Mouse (Mus musculus): ENCODE measurements at regions not wholly inside any gene's neighbourhood (a gene's known extent, or its start where the extent isn't known, plus 50 kb on each side); places are given as distances from the start of the nearest gene placed in this dataset.

GRCm38 (mm10) chr17:84000115-84000514 is 152.4 kb upstream of the Haao start:
- ATAC-seq (replicated peaks; ENCODE audit: insufficient number of reproducible peaks, low FRiP score, low TSS enrichment, low read depth) = no peak
- WGBS = 59% methylated on average over 6 of the region's 6 CpGs

GRCm38 (mm10) chr17:83998972-83999545 is 151.3 kb upstream of the Haao start:
- Histone ChIP-seq H3K4me3 (ENCODE audit: low read depth, low read length) (no peak overlapping the region), H3K27ac (replicated peaks; ENCODE audit: low read depth, low read length) (no peak overlapping the region), H3K9me3 (replicated peaks; ENCODE audit: control insufficient read depth, low read length) (no peaks in the 10 kb centered on the region), H3K27me3 (ENCODE audit: control insufficient read depth, insufficient read depth, low read length) (no peaks in the 10 kb centered on the region), H3K4me2 (ENCODE audit: low read depth, low read length) (no peak overlapping the region), H3K9ac (replicated peaks; ENCODE audit: low read length) (no peak overlapping the region), H3K36me3 (replicated peaks; ENCODE audit: control insufficient read depth, insufficient read depth, low read depth, low read length) (no peaks in the 10 kb centered on the region), H3K4me1 (ENCODE audit: control insufficient read depth, insufficient read depth, low read length) (peaks cover 4% of the 10 kb centered on the region; the same call in 1 of the 2 replicates)
- ATAC-seq (replicated peaks; ENCODE audit: insufficient number of reproducible peaks, low FRiP score, low TSS enrichment, low read depth) (no peak), DNase-seq (ENCODE audit: low spot score) (no peak)
- WGBS = 74% methylated on average over 10 of the region's 10 CpGs

More at GRCm38 (mm10) chr17:84000115-84000514, 152.4 kb upstream of the Haao start:
- H3K4me3 ChIP-seq (ENCODE audit: low read depth, low read length) = no peak overlapping the region
- H3K4me2 ChIP-seq (ENCODE audit: low read depth, low read length) = no peak overlapping the region
- H3K9ac ChIP-seq (replicated peaks; ENCODE audit: low read length) = no peak overlapping the region
- H3K27ac ChIP-seq (replicated peaks; ENCODE audit: low read depth, low read length) = no peak overlapping the region
- H3K4me1 ChIP-seq (ENCODE audit: control insufficient read depth, insufficient read depth, low read length) = peaks cover 7% of the 10 kb centered on the region
- H3K9me3 ChIP-seq (replicated peaks; ENCODE audit: control insufficient read depth, low read length) = no peaks in the 10 kb centered on the region
- no peaks in the 10 kb centered on the region for H3K27me3 ChIP-seq (ENCODE audit: control insufficient read depth, insufficient read depth, low read length)
- H3K36me3 ChIP-seq (replicated peaks; ENCODE audit: control insufficient read depth, insufficient read depth, low read depth, low read length) = no peaks in the 10 kb centered on the region
- DNase-seq (ENCODE audit: low spot score) = no peak

GRCm38 (mm10) chr17:83998341-83998740 is 150.6 kb upstream of the Haao start:
- Histone ChIP-seq H3K9ac (replicated peaks; ENCODE audit: low read length) (no peak overlapping the region), H3K27me3 (ENCODE audit: control insufficient read depth, insufficient read depth, low read length) (no peaks in the 10 kb centered on the region), H3K27ac (replicated peaks; ENCODE audit: low read depth, low read length) (no peak overlapping the region), H3K4me1 (ENCODE audit: control insufficient read depth, insufficient read depth, low read length) (no peaks in the 10 kb centered on the region), H3K9me3 (replicated peaks; ENCODE audit: control insufficient read depth, low read length) (no peaks in the 10 kb centered on the region), H3K36me3 (replicated peaks; ENCODE audit: control insufficient read depth, insufficient read depth, low read depth, low read length) (no peaks in the 10 kb centered on the region), H3K4me3 (ENCODE audit: low read depth, low read length) (no peak overlapping the region), H3K4me2 (ENCODE audit: low read depth, low read length) (no peak overlapping the region)
- 95% methylated on average over 7 of the region's 7 CpGs for WGBS
- ATAC-seq (replicated peaks; ENCODE audit: insufficient number of reproducible peaks, low FRiP score, low TSS enrichment, low read depth) (no peak), DNase-seq (ENCODE audit: low spot score) (no peak)

- Histone ChIP-seq H3K36me3 (replicated peaks; ENCODE audit: control insufficient read depth, insufficient read depth, low read depth, low read length) (no peaks in the 10 kb centered on the region), H3K27ac (replicated peaks; ENCODE audit: low read depth, low read length) (no peak overlapping the region), H3K4me3 (ENCODE audit: low read depth, low read length) (no peak overlapping the region), H3K27me3 (ENCODE audit: control insufficient read depth, insufficient read depth, low read length) (no peaks in the 10 kb centered on the region), H3K9me3 (replicated peaks; ENCODE audit: control insufficient read depth, low read length) (no peaks in the 10 kb centered on the region), H3K4me2 (ENCODE audit: low read depth, low read length) (no peak overlapping the region), H3K9ac (replicated peaks; ENCODE audit: low read length) (no peak overlapping the region), H3K4me1 (ENCODE audit: control insufficient read depth, insufficient read depth, low read length) (no peaks in the 10 kb centered on the region)
- 92% methylated on average over 11 of the region's 11 CpGs for WGBS
- DNase-seq (ENCODE audit: low spot score) = no peak
- no peak for ATAC-seq (replicated peaks; ENCODE audit: insufficient number of reproducible peaks, low FRiP score, low TSS enrichment, low read depth)
Measured at GRCm38 (mm10) chr17:83997778-83998177, 150.0 kb upstream of the Haao start.

DNA sequence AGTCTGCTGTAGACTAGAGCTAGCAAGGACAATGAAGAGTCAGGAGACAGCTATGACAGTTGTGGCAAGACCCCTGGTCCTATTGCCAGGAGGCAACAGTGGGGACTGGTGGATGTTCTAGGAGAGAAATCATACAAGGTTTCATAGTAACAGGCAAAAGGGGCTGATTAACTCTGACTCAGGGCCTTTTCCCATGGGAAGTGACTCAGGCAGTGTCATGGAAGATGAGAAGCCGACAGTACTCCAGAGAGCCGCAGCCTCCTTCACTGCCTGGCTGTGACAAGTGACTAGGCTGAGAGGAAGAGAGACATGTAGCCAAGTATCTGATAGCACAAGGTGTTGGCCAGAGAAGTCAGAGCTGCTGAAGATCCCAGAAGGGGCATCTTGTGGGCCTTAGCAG is 145.3 kb upstream of the Haao start:
- Histone ChIP-seq H3K4me2 (ENCODE audit: low read depth, low read length) (no peak overlapping the region), H3K27me3 (ENCODE audit: control insufficient read depth, insufficient read depth, low read length) (no peaks in the 10 kb centered on the region), H3K9ac (replicated peaks; ENCODE audit: low read length) (no peak overlapping the region), H3K9me3 (replicated peaks; ENCODE audit: control insufficient read depth, low read length) (no peaks in the 10 kb centered on the region), H3K4me1 (ENCODE audit: control insufficient read depth, insufficient read depth, low read length) (no peaks in the 10 kb centered on the region; the same call in 1 of the 2 replicates), H3K4me3 (ENCODE audit: low read depth, low read length) (no peak overlapping the region), H3K36me3 (replicated peaks; ENCODE audit: control insufficient read depth, insufficient read depth, low read depth, low read length) (no peaks in the 10 kb centered on the region), H3K27ac (replicated peaks; ENCODE audit: low read depth, low read length) (no peak overlapping the region)
- DNase-seq (ENCODE audit: low spot score) = no peak
- WGBS = 68% methylated on average over 2 of the region's 2 CpGs
- ATAC-seq (replicated peaks; ENCODE audit: insufficient number of reproducible peaks, low FRiP score, low TSS enrichment, low read depth) = no peak

DNA sequence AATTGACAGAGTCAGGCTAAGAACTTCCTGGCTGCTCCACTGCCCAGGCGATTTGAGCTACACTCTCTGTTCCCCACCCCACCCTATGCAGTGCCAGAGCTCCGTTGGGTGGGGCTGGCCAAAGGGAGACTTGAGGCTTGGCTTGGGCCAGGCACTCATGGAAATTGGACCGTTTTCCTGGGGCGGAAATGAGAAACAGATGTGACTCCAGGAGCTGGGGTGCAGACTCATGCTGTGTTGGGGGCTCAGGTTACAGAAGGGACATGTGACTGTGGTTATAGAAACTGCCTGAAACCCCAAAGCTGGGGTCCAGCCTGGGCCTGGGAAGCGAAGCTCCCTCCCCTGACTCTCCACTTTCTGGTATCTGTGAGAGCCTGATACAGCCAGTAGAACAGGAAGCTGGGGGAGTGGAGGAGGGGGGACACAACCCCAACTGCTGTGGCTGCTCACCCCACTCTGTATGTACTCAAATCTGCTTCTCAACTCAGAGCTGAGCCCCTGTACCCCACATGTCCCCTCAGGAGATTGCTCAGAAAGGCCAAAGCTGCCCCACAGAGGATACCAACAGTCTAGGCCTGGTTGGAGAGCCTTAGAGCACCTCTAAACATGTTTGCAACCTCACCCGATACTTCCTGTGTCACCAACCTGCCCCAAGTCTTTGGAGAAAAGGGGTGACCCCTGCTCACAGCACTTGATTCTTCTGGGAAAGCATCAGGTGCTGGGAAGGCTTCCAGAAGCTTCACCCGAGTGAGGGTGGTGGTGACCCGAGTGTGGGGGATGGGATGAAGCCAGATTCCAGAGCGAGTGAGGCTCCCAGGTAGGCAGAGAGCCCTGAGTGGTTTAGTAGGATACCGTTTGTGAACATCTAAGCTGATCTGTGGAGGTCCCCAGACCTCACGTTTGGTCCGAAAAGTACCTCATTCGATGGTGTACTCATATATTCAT is 142.9 kb upstream of the Haao start:
- H3K4me3 ChIP-seq (ENCODE audit: low read depth, low read length) = no peak overlapping the region
- peak overlapping the region; percentile 89 for H3K27ac ChIP-seq (replicated peaks; ENCODE audit: low read depth, low read length)
- no peaks in the 10 kb centered on the region for H3K36me3 ChIP-seq (replicated peaks; ENCODE audit: control insufficient read depth, insufficient read depth, low read depth, low read length)
- H3K27me3 ChIP-seq (ENCODE audit: control insufficient read depth, insufficient read depth, low read length) = no peaks in the 10 kb centered on the region
- H3K4me1 ChIP-seq (ENCODE audit: control insufficient read depth, insufficient read depth, low read length) = no peaks in the 10 kb centered on the region; the same call in none of the 2 replicates
- no peak overlapping the region for H3K4me2 ChIP-seq (ENCODE audit: low read depth, low read length)
- no peaks in the 10 kb centered on the region for H3K9me3 ChIP-seq (replicated peaks; ENCODE audit: control insufficient read depth, low read length)
- DNase-seq (ENCODE audit: low spot score) (peak; percentile 97), ATAC-seq (replicated peaks; ENCODE audit: insufficient number of reproducible peaks, low FRiP score, low TSS enrichment, low read depth) (peak; percentile 92)
- no peak overlapping the region for H3K9ac ChIP-seq (replicated peaks; ENCODE audit: low read length)
- WGBS = 45% methylated on average over 13 of the region's 13 CpGs

DNA sequence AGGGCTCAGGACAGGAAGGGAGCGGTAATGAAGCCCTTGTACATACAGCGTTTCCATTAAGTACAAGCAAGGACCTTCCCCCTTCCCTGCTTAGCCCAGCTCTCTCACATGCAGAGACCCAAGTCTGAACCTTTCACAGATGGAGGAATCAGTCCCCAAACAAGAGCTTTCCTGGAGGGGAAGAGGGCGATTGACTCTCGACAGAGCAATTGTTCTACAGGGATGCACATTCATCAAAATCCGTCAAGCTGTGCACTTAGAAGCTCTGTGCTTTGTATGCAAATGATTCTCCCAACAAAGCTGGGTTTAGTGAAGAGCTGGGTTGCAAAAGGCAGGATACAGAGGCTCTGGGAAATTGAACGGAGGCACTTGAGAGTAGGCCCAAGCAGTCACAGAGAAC is 141.1 kb upstream of the Haao start:
- ATAC-seq (replicated peaks; ENCODE audit: insufficient number of reproducible peaks, low FRiP score, low TSS enrichment, low read depth) = no peak
- H3K9ac ChIP-seq (replicated peaks; ENCODE audit: low read length) = no peak overlapping the region
- no peak for DNase-seq (ENCODE audit: low spot score)
- H3K9me3 ChIP-seq (replicated peaks; ENCODE audit: control insufficient read depth, low read length) = no peaks in the 10 kb centered on the region
- WGBS = 27% methylated on average over 6 of the region's 6 CpGs
- no peaks in the 10 kb centered on the region for H3K27me3 ChIP-seq (ENCODE audit: control insufficient read depth, insufficient read depth, low read length)
- no peaks in the 10 kb centered on the region for H3K36me3 ChIP-seq (replicated peaks; ENCODE audit: control insufficient read depth, insufficient read depth, low read depth, low read length)
- H3K27ac ChIP-seq (replicated peaks; ENCODE audit: low read depth, low read length) = no peak overlapping the region
- no peak overlapping the region for H3K4me2 ChIP-seq (ENCODE audit: low read depth, low read length)
- H3K4me3 ChIP-seq (ENCODE audit: low read depth, low read length) = no peak overlapping the region
- peaks cover 3% of the 10 kb centered on the region for H3K4me1 ChIP-seq (ENCODE audit: control insufficient read depth, insufficient read depth, low read length)

DNA sequence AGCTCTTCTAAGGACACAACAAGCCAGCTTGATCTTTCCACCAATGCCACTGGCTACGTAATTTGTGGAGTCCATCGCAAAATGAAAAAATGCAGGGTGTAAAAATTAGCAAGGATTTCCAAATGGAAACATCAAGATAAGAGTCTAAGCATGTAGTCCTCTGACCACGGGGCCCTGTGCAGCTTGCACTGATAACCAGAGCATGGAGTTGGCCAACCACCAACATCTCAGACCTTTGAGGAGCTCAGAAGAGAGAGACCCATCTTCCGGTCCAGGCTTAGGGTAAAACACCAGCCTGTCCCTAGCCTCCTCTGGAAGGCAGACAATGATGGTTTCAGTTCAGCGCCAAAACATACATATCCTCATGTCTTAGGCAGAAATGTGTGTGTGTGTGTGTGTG is 140.4 kb upstream of the Haao start:
- no peak overlapping the region for H3K27ac ChIP-seq (replicated peaks; ENCODE audit: low read depth, low read length)
- no peaks in the 10 kb centered on the region for H3K27me3 ChIP-seq (ENCODE audit: control insufficient read depth, insufficient read depth, low read length)
- no peaks in the 10 kb centered on the region for H3K36me3 ChIP-seq (replicated peaks; ENCODE audit: control insufficient read depth, insufficient read depth, low read depth, low read length)
- no peak overlapping the region for H3K9ac ChIP-seq (replicated peaks; ENCODE audit: low read length)
- H3K4me2 ChIP-seq (ENCODE audit: low read depth, low read length) = no peak overlapping the region
- H3K9me3 ChIP-seq (replicated peaks; ENCODE audit: control insufficient read depth, low read length) = no peaks in the 10 kb centered on the region
- H3K4me1 ChIP-seq (ENCODE audit: control insufficient read depth, insufficient read depth, low read length) = peaks cover 3% of the 10 kb centered on the region
- WGBS = 93% methylated on average over 5 of the region's 5 CpGs
- DNase-seq (ENCODE audit: low spot score) (no peak), ATAC-seq (replicated peaks; ENCODE audit: insufficient number of reproducible peaks, low FRiP score, low TSS enrichment, low read depth) (no peak)
- no peak overlapping the region for H3K4me3 ChIP-seq (ENCODE audit: low read depth, low read length)
